Mouse (Mus musculus) fat pad, adult 2 months (tissue): ENCODE measurements around the gene Ptprt.

ENCODE experiments used
- DNase-seq: peaks from one replicate; pipeline ENCODE4 v3.0.0-alpha.2; 2011; ENCODE audit warnings: low read depth, low spot score; ENCODE audit errors: extremely low read depth

Gene Ptprt

DNA sequence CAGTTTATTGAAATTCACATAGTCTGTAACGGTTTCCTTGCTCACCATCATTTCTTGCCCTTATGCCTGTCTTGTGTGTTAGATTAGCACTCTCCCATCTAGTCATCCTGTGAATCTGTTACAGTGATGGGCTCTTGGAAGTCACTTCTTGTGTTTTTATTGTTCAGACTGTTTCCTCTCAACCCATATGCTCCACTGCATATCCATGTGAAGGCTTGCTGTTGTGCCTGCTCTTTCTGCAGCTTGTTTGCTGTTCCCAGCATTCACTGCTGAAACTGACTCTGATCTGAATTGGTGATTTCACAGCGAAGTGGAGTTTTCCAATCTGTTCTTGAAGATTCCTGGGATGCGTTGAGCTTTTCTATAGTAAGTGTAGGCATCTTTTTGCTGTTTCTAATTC, 678.6 kb downstream of the Ptprt start:
- DNase-seq = no peak

DNA sequence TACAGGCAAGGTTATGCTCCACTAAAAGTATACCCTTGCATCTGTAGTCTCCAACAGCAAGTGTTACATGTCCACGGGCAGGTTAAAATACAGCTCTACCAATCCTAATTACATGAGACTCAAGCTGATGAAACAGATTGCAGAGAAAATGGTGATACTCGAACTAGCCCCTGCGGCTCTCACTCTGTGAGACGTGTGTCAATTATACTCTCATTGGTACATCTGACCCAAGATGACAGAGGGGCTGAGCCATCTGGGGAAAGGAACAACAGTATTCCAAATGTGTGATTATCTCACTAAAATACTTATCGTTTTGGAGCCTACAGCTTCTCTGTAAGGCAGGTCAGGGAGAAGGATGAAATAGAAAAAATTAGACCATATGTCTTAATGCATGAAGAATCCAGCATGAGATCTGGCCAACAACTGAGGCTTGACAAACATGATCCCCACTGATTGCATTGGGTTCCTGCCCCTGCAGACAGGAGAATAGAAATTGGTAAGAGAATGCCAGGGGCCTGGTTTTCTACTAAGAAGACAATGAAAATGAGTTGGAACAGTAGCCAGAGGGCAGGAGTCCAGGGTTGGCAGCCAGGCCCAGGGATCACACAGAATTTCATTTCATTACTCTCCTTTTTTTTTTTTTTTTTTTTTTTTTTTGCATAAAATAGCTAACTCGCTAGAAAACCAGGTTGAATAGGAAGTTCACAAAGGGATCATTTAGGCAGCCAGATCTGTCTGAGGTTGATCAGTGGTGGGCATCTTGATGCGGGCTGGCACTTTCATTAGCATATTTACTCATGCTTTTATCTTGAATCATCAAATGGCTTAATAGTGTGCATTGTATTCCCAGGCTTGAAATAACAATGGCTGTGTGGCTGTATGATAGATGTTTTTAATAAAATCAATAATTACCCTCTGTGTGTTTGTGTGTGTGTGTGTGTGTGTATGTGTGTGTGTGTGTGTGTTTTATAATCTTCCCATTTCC, 699.5 kb downstream of the Ptprt start:
- no peak for DNase-seq

DNA sequence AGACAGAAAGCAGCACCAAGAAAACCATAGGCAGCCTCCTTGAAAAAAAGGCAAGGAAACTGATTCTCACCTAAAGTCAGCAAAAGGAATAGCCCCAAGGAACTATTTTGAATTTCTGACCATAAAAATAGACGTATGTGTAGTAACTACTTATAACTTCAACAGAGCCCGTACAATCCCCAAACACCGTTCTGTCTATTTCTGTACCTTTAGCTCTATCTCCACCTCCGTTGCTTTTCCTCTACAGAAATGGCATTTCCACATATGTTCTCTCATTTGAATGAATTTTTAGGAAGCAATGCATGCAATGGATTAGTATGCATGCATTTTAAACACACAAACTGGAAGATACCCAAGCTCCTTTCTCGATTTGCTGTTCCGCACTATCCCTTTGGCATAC, 715.5 kb downstream of the Ptprt start:
- DNase-seq = no peak

DNA sequence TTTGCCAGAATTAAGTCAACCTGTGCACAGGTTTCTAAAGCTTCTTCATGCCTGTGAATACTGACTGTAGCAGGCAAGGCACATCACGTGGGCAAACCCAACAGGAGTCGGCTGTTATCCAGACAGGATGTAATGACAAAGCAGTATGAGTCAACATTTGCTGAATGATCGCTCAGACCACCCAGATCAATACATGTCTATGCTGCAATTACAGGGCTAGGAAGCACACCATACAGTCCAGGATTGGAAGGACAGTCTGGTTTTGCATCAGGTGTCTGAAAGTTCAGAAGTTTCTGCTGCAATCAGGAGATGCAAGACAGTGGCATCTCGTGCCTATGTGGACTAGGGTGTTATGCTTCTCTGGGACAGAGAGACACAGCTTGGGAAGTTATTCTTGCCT, 716.3 kb downstream of the Ptprt start:
- no peak for DNase-seq

GRCm38 (mm10) chr2:161941991-161942390, 719.0 kb downstream of the Ptprt start:
- no peak for DNase-seq

GRCm38 (mm10) chr2:161907214-161907613, 753.7 kb downstream of the Ptprt start:
- no peak for DNase-seq

DNA sequence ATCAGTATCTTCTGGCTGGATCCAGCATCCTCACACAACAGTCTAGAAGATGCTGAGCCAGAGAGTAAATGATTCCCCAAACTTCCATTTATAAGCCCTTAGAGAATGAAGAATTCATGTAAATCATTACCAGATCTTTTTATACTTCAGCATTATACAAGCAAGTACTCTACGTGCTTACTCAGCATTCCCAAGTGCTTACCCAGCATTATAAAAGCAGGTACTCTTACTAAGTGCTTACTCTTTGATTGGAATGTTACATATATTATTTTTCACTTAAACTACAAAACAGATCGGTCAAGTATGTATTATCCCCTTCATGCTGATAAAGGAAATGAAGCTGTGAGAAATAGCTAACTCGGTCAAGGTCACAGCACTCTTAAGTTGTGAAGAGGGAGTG, 758.8 kb downstream of the Ptprt start:
- DNase-seq = no peak

DNA sequence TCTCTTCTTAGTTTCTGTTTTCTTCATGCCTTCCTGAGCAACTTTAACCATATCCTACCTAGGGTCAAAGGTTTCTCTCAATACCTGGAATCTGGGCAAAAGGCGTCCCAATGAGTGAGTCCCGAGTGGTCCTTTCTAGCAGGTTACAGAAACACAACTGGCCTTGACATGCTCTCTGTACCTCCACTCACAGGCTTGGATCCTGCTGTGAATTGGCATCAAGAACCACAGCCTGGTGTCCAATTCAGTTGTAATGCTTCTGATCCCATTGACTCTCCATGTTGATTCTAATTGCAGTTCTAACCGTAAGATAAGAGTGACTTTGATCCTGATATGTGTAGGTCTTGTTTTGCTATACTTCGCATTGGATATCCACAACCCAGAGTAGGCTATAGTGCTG, 776.5 kb downstream of the Ptprt start:
- DNase-seq = no peak

DNA sequence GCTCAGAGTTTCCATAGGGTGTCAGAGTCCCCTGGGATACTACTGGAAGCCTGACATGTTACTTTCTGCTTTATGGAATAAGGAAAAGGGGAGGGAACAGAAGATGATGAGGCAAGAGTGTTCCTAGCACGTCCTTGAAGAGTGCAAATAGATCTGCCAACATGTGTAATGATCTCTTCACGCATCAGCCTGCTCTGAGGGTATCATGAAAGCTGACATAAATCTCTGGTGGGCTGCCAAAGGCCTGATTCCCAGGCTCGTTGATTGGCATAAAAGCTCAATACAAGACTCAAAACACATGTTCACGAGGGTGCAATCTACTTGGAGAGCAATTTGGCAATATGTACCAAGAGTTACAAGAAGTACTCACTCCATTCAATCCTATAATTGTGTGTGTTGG, 778.4 kb downstream of the Ptprt start:
- no peak for DNase-seq

DNA sequence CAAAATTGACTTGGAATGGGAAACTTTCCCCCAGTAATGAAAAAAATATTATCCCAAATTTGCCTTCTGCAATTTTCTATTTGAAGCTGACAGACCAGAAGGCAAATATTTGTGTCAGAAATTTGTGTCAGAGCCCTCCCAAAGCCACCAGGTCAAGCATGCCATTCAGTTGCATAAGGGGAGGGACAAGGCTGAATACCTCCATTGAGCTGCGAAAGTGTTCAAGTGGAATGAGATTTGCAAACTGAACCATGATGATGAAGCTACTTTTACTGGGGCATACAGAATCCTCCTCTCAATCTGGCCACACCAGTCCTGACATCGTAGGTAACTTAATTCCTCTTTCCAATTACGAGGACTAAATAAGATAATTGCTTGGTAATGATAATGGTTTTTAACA, 780.0 kb downstream of the Ptprt start:
- DNase-seq = no peak

GRCm38 (mm10) chr2:161865231-161865630, 795.7 kb downstream of the Ptprt start:
- DNase-seq = no peak

DNA sequence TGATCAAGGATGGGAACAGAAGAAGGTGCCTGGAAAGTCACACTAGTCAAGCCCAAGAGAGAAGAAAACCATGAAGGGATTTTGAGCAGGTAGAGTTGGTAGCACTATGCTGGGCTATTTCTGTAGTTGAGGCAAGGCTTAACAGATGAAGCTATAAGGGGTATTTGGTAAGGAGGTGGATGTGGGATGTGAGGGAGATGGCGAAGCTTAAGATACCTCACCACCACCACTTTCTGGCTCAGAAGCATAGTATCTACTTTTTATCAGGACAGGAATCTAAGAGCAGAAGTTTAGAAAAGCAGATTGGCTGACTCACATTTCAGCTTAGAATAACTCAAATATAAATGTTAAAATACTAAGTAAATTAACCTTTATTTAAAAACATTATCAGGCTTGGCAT, 802.1 kb downstream of the Ptprt start:
- DNase-seq = no peak

DNA sequence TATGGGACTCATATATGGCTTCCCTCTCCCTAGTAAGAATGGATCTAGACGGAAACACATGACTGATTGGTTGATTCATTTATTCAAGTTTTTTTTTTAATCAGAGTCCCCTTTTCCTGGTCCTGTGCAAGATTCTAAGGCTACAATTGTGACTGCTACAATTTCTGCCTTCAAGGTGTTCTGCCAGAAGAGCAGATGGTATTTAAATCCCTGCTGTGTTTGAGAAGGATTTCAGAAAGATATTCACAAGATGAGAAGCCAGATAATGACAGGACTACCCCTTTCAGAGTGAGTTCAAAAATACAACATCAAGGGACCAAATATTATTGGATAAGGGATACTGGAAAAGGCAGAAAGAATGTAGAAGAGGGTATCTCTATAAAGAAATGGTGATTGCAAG, 802.6 kb downstream of the Ptprt start:
- no peak for DNase-seq

GRCm38 (mm10) chr2:161835001-161835400, 825.9 kb downstream of the Ptprt start:
- no peak for DNase-seq

DNA sequence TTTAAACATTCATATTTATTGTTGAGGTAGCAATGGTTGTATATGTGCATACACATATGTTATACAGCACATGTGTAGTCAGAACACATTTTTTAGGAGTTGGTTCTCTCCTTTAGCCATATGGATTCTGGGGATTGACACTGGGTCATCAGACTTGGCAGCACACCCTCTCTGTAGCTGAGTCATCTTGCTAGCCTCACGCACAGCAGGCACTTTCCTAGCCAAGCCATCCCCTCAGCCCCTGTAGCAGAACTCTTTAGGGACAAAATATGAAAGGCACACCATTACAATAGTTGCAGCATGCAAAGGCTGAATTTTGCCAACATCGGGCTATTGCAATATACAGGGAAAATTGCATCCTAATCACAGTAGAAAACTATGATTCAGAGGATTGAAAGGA, 827.1 kb downstream of the Ptprt start:
- no peak for DNase-seq

- DNase-seq = no peak
Observed at GRCm38 (mm10) chr2:161813326-161813725, 847.6 kb downstream of the Ptprt start.

DNA sequence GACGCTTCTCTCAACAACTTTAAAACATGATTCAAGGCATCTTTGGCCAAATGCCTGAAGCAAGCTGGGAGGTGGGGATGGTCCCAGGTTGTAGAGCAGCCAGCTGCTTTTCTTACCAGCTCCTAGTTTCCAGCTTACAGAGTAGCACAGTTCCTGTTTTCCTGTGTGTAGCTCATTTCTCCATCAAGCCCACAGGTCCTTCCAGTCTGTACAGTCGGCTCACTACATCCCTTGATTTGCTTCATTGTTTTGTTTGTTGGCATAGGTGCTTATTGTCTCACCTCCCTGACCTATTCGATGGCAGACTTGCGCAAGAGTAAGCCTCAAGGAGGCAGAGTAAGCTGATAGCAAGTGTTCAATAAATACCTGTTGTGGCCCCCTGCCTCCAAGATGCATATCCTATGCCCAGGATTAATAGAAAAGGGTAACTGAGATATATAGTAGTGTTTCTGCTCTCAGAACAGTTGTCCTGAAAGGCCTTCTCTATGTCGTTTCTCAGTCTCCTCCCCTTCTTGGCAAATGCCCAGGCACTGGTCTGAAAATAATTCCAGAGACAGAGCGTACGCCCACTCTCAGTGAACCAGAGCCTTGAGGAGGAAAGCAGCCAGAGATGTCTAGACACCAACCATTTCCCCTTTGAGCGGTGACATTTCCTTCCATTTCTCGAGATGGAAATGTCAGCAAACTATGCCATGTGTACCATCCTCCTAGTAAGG, 852.7 kb downstream of the Ptprt start:
- no peak for DNase-seq

GRCm38 (mm10) chr2:161806287-161807007, 854.5 kb downstream of the Ptprt start:
- DNase-seq = no peak

GRCm38 (mm10) chr2:161799946-161800345, 861.0 kb downstream of the Ptprt start:
- DNase-seq = no peak

DNA sequence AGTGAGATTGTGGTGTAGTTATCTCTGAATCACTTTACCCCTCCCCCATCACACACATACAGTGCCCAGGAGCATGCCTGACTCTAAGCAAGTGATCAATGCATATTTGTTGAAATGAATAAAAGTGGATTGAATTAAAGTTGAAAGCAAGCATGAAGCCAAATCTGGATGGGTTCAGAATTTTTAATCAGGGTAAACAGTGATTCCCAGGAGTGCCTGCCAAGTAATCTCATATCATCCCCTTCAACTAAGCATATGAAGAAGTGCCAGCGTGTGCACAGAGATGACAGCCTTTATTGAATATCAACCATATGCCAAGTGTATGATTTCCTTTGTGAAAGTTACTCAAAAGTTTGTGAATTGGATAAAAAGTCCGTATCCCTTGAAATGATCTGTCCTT, 893.4 kb downstream of the Ptprt start:
- DNase-seq = no peak

- no peak for DNase-seq
Observed at GRCm38 (mm10) chr2:161713024-161713423, 947.9 kb downstream of the Ptprt start.

DNA sequence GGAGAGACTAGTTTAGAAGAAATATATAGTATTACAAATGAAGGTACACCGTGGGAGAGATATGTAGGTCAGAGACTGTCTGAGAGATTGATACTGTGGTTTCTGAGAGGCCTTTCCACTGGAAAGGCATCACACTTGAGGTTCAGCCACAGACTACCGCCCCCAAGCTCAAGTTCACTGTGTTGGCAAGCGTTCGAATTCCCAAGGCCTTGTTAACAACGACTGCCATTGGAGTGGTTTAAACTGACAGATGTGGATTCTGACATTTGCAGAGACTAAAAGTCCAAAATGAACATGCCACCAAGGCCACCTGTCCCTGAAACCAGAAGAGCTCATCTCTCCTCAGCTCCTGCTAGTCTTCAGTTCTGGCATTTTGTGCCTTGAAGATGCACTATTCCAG, 951.6 kb downstream of the Ptprt start:
- no peak for DNase-seq
